Mouse (Mus musculus): ENCODE data around the gene Prss33. TPM values are rescaled to one million over a fixed set of nuclear protein-coding genes. Genes with fewer than 3 reads are reported as not detected.

The Prss33 gene
- polyA plus RNA-seq, 1 experiment from 2014 or later = 0.18 TPM

Small RNA genes within 50 kb of the gene (microRNA-seq; reads per million reads assigned to microRNA genes)
- gene Mir5125 = 1.4 reads per million

Other genes starting within 250 kb of the Prss33 start
- gene Zfp13, start 236.6 kb downstream of the Prss33 start, polyA plus RNA-seq (2015; fragmentation: Nextera tagmentation; extraction: Ambion mirVana) = 28.4 and 29.4 TPM in 2 replicates
- gene Zscan10, start 235.2 kb downstream of the Prss33 start, polyA plus RNA-seq (2015; fragmentation: Nextera tagmentation; extraction: Ambion mirVana) = not detected in 2 replicates
- gene Mmp25, start 190.8 kb downstream of the Prss33 start, polyA plus RNA-seq (2015; fragmentation: Nextera tagmentation; extraction: Ambion mirVana) = 0.94 and 1.6 TPM in 2 replicates
- 0.15 TPM in 1 of 2 replicates, not detected in the other for gene Bicdl2, start 175.6 kb downstream of the Prss33 start, polyA plus RNA-seq (2015; fragmentation: Nextera tagmentation; extraction: Ambion mirVana)
- gene Hcfc1r1, start 162.5 kb downstream of the Prss33 start, polyA plus RNA-seq (2015; fragmentation: Nextera tagmentation; extraction: Ambion mirVana) = 129 and 137 TPM in 2 replicates
- 34.4 and 36.0 TPM in 2 replicates for gene Thoc6, start 162.2 kb downstream of the Prss33 start, polyA plus RNA-seq (2015; fragmentation: Nextera tagmentation; extraction: Ambion mirVana)
- 2.5 and 2.6 TPM in 2 replicates for gene Tnfrsf12a, start 158.6 kb downstream of the Prss33 start, polyA plus RNA-seq (2015; fragmentation: Nextera tagmentation; extraction: Ambion mirVana)
- 0.52 and 1.2 TPM in 2 replicates for gene Cldn6, start 156.8 kb downstream of the Prss33 start, polyA plus RNA-seq (2015; fragmentation: Nextera tagmentation; extraction: Ambion mirVana)
- 0.62 and 0.67 TPM in 2 replicates for gene Cldn9, start 152.0 kb downstream of the Prss33 start, polyA plus RNA-seq (2015; fragmentation: Nextera tagmentation; extraction: Ambion mirVana)
- 0.07 and 0.19 TPM in 2 replicates for gene 1520401A03Rik, start 113.3 kb downstream of the Prss33 start, polyA plus RNA-seq (2015; fragmentation: Nextera tagmentation; extraction: Ambion mirVana)
- 17.9 and 19.7 TPM in 2 replicates for gene Pkmyt1, start 109.7 kb downstream of the Prss33 start, polyA plus RNA-seq (2015; fragmentation: Nextera tagmentation; extraction: Ambion mirVana)
- gene Paqr4, start 95.2 kb downstream of the Prss33 start, polyA plus RNA-seq (2015; fragmentation: Nextera tagmentation; extraction: Ambion mirVana) = 70.9 and 75.7 TPM in 2 replicates
- 1.6 and 1.8 TPM in 2 replicates for gene Kremen2, start 90.2 kb downstream of the Prss33 start, polyA plus RNA-seq (2015; fragmentation: Nextera tagmentation; extraction: Ambion mirVana)
- gene Flywch1, start 64.5 kb downstream of the Prss33 start, polyA plus RNA-seq (2015; fragmentation: Nextera tagmentation; extraction: Ambion mirVana) = 205 and 220 TPM in 2 replicates
- 76.8 and 81.3 TPM in 2 replicates for gene Flywch2, start 50.0 kb downstream of the Prss33 start, polyA plus RNA-seq (2015; fragmentation: Nextera tagmentation; extraction: Ambion mirVana)
- gene Srrm2, start 45.5 kb downstream of the Prss33 start, polyA plus RNA-seq (2015; fragmentation: Nextera tagmentation; extraction: Ambion mirVana) = 467 and 529 TPM in 2 replicates
- 1,162 and 1,206 TPM in 2 replicates for gene Elob, start 6.9 kb downstream of the Prss33 start, polyA plus RNA-seq (2015; fragmentation: Nextera tagmentation; extraction: Ambion mirVana)
- gene Prss32, start 7.8 kb upstream of the Prss33 start, polyA plus RNA-seq (2015; fragmentation: Nextera tagmentation; extraction: Ambion mirVana) = not detected in 2 replicates
- gene Prss41, start 8.1 kb upstream of the Prss33 start, polyA plus RNA-seq (2015; fragmentation: Nextera tagmentation; extraction: Ambion mirVana) = 0.88 and 1.6 TPM in 2 replicates
- gene Prss21, start 32.0 kb upstream of the Prss33 start, polyA plus RNA-seq (2015; fragmentation: Nextera tagmentation; extraction: Ambion mirVana) = not detected in 2 replicates
- gene Dcpp1, start 44.8 kb upstream of the Prss33 start, polyA plus RNA-seq (2015; fragmentation: Nextera tagmentation; extraction: Ambion mirVana) = not detected in 2 replicates
- not detected in 2 replicates for gene Dcpp2, start 44.8 kb upstream of the Prss33 start, polyA plus RNA-seq (2015; fragmentation: Nextera tagmentation; extraction: Ambion mirVana)
- not detected in 2 replicates for gene Dcpp3, start 81.4 kb upstream of the Prss33 start, polyA plus RNA-seq (2015; fragmentation: Nextera tagmentation; extraction: Ambion mirVana)
- not detected in 2 replicates for gene Sbp, start 105.6 kb upstream of the Prss33 start, polyA plus RNA-seq (2015; fragmentation: Nextera tagmentation; extraction: Ambion mirVana)
- gene Sbpl, start 119.2 kb upstream of the Prss33 start, polyA plus RNA-seq (2015; fragmentation: Nextera tagmentation; extraction: Ambion mirVana) = not detected in 2 replicates
- gene Prss30, start 144.5 kb upstream of the Prss33 start, polyA plus RNA-seq (2015; fragmentation: Nextera tagmentation; extraction: Ambion mirVana) = 0.24 TPM in 1 of 2 replicates, not detected in the other
- not detected in 2 replicates for gene Prss22, start 162.0 kb upstream of the Prss33 start, polyA plus RNA-seq (2015; fragmentation: Nextera tagmentation; extraction: Ambion mirVana)
- 0.19 and 0.27 TPM in 2 replicates for gene Prss27, start 202.1 kb upstream of the Prss33 start, polyA plus RNA-seq (2015; fragmentation: Nextera tagmentation; extraction: Ambion mirVana)
- 72.7 and 75.2 TPM in 2 replicates for gene Kctd5, start 237.4 kb upstream of the Prss33 start, polyA plus RNA-seq (2015; fragmentation: Nextera tagmentation; extraction: Ambion mirVana)

All from midbrain, embryonic 16.5 days (tissue).